Mouse (Mus musculus): ENCODE data around the gene Cd40.
A peak's percentile ranks its signal among the peaks of the same experiment; 100 is the strongest.

Cd40 gene

DNA sequence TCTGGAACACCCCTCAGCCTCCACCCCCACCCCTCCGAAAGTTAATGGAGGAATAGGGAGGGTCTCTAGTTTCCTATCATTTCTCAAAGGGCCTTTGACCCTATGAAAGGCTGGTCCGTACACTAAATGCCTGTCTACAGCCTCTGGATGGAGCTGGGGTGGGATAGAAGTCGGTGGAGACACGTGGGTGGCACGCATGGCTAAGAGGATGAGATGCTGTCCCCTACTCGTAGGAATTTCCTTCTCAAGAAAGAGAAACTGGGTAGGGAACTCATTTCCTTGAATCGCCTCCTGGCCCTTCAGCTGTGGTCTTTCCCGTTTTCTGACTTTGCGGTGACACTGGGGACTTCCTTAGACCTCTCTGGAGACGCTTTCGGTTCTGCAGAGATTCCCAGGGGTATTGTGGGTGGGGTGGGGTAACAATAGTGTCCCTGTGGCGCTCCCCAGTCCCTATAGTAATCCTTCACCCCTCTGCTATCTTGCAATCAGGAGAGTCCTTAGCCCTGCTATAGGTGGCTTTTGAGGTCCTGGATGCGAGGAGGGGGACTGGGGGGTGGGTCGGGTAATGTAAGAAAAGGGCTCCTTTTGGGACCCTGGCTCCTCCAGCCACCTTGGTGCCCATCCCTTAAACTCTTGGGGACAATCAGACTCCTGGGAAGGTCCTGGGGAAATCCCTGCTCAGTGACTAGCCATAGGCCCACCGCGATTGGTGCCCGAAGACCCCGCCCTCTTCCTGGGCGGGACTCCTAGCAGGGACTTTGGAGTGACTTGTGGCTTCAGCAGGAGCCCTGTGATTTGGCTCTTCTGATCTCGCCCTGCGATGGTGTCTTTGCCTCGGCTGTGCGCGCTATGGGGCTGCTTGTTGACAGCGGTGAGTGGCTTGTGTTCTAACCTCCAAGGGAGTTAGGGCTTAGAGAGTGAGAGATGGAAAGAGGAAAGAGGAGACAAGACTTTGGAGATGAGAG lies at the start of gene Cd40:
Gene Cd40 (plus strand): TSS at position 740 of the 965 bp plus-strand sequence.
- ATAC-seq (ENCODE audit: low TSS enrichment), result no peak

DNA sequence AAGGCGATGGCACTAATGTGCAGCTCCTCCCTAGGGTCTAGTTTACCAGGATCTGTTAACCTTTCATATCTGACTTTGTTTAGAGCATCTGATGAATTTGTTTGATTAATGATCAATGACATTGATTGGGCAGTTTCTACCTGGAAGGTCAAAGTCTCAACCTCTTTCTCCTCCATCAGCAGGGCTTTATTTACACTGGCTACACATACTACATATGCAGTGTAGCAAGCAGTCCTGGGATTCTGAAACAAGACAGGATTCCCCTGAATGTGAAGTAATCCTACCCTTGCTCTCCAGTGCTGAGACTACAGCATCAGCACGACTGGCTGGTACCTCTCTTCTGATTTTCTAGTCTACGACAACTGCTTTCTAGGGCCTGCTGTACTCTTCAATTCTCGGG lies 48.6 kb upstream of the Cd40 start:
- no peak for ATAC-seq (ENCODE audit: low TSS enrichment)

DNA sequence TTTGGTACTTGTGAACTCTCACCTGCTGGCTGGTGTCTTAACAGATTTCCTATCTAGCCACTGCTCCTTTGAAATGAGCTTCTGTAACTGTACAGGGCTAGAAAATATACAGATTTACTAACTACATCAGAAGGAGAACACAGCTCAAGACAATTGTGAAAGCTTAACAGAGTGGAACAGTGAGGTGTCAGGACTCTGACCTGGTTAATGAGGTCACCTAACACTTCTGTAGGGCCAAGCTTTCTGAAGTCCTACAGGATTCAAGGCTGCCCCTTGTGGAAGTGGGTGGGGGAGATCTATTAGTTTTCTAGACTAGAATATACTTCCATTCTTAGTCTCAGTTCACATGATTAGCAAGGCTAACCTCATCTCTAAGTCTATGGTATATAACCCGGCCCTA lies 47.4 kb upstream of the Cd40 start:
- ATAC-seq (ENCODE audit: low TSS enrichment), result no peak

DNA sequence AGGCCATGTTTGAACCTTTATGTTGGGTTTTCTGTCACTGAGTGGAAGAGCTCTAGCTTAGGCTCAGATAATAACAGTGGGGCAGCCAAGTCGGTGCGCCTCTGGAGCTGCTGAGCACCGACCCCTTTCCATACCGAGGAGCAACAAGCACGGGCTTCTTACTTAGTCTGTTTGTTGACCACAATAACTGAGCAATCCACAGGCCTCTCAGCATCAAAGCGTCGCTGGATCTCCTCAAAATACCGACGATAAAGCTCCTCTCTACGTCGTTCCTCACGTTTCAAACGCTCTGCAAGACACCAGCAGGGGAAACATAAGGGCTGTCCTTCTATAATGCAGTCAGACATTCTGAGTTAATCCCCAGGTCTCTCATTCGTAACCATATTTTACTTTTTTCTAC lies 46.3 kb upstream of the Cd40 start:
- ATAC-seq (ENCODE audit: low TSS enrichment), result no peak

DNA sequence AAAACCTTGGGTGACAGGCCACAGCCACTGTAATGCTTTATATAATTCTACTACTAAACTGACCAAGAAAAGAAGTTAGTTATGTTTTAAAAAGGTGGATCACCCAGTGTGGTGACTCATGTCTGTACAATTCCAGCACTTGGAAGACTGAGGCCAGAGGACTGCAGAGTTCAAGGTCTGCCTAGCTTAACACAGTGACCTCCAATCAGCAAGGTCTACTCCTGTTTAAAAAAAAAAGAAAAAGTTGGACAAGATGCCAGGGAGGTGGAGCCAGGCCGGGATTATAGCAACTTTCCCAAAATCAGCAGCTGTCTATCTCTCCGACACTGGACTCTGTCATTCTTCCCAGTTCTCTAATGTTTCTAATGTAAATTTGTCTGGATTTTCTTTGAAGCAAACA lies 45.8 kb upstream of the Cd40 start:
- ATAC-seq (ENCODE audit: low TSS enrichment), result no peak

DNA sequence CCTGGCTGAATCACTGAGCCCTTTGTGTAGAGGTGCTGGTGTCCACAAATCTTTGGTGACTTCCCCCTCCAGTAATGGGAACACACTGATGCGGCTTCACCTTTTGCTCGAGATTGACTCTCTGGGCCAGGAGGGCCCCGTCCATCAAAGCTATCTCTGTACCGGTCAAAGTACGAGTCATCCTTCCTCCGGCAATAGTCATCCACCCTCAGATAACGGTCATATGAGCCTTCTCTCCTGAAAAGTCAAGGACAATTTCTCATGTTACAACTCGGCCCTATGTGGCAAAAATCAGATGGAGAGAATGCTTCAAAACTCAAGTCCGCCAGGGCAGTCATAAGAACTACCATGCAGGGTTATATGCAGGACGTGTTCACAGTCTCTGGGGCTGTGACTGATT lies 45.1 kb upstream of the Cd40 start:
- no peak for ATAC-seq (ENCODE audit: low TSS enrichment)

DNA sequence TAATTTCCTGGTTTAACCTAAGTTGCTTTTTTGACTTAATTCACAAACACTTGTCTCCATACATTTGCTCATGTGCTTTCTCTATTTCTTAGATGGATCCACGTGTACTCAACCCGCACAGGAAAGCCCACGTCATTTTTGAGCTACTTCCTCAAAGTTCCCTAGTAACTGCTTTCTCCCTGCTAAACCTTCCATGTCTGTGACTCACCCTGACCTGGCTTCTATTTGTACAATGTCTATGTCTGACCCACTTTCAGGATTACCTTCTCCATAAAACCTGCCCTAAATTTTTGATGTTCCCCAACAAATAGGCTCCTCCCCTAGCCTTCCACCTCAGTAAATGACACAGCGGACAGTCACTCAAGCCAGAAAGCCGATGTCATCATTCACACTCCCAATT lies 40.5 kb upstream of the Cd40 start:
- no peak for ATAC-seq (ENCODE audit: low TSS enrichment)

DNA sequence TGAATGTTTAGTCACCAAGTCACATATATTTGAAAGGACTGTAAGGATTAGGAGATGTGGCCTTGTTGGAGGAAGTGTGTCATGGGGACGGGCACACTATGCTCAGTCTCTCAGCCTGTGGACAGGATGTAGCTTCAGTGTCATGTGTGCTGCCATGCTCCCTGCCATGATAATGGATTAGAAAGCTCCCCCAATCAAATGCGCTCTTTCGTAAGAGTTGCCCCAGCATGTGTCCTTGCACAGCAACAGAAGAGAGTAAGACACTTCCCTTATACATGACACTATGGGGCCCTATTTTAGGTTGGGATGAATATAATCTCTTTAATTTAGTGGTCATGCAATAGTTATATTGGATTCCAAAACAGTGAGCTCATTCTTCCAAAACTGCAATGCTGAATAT lies 34.9 kb upstream of the Cd40 start:
- ATAC-seq (ENCODE audit: low TSS enrichment), result no peak

DNA sequence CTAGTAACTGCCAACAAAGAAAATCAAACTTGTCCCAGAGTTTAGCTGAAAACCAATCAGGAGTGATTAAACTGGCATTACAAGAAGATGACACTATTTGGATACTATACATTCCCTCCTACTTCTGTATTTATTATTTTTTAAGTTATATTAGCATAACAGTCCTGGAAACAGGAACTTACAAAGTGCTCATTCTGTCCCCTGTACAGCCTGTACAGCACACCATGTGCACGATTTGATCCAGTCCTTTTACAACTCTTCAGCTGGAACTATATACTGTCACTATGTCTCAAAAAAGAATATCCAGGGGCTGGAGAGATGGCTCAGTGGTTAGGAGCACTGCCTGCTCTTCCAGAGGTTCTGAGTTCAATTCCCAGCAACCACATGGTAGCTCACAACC lies 28.3 kb upstream of the Cd40 start:
- ATAC-seq (ENCODE audit: low TSS enrichment), result no peak

DNA sequence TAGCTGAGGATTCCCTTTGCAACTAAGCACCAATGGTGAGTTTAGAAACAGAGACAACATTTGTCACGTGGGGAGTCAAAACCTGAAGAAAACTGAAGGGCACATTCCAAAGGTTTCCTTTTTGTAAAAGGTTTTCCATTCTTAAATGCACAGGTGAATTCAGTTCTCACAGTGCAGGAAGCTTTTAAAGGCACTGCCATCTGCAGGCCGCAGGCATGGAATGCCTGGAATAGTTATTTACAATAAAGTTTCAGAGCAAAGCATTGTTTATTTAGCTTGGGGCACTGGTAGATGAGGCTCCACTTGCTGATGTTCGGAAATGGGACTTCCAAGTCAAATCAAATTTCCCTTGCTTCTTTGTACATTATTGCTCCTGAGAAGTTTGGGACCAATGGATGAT lies 22.9 kb upstream of the Cd40 start:
- ATAC-seq (ENCODE audit: low TSS enrichment), result no peak

DNA sequence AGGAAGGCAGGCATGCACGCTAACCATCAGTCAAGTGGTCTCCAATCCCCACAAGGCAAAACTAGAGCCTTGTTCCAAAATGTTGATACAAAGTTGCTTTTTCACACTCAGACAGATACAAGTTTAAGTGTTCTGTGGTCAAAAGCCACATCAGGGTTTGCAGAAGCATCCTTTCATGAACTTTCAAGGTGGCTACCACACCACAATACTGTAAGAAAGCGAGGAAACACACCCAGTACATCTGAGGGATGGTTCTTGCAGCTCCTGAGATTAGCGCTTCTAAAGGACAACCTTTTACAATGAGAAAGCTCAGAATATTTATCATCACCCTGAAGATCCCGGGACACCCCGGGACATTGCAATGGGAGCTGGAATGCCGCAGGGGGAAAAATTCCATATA lies 22.1 kb upstream of the Cd40 start:
- no peak for ATAC-seq (ENCODE audit: low TSS enrichment)

DNA sequence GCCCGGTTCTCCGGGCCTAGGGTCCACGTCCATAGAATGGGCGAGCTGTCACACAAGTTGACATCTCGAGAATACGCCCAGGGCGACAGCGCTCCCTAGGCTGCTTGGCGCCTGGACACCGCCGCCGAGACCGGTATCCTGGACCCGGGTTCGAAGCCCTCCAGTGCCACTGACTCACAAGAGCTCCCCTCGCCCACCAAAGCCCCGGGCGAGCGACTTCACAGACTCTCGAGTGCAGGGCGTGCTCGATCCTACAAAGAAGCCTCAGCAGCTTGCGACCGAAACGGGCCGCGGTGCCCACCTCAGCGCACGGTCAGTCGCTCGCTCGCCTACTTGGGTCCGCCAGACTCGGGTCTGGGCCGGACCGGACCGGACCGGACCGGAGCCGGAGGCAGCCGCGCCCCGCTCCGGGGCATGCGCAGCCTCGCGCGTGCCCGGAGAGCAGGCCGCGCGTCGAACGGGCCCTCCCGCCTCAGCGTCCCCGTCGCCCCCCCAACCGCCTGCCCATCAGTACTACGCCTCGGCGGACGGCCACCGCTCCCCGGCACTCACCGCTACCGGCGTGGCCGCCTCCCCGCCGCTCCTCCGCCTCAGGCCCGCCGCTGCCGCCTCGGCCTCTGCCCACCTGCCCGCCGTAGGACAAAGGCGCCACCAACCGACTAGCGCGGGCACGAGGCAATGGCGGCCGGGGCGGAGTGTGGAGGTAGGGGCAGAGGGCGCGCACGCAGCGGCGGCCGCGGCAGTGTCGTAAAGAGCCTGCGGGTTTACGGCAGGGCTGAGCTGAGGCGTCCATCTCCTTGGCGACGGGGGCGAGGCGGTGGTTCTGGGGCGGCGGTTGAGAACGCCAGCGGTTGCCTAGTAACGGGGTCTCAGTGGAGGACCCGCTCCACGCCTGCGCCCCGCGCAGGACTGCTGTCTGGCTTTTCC lies 21.0 kb upstream of the Cd40 start, which contains the start of gene Ncoa5:
Gene Ncoa5 (minus strand): TSS at position 737 of the 927 bp plus-strand sequence.
- ATAC-seq (ENCODE audit: low TSS enrichment), result peak; percentile 96

DNA sequence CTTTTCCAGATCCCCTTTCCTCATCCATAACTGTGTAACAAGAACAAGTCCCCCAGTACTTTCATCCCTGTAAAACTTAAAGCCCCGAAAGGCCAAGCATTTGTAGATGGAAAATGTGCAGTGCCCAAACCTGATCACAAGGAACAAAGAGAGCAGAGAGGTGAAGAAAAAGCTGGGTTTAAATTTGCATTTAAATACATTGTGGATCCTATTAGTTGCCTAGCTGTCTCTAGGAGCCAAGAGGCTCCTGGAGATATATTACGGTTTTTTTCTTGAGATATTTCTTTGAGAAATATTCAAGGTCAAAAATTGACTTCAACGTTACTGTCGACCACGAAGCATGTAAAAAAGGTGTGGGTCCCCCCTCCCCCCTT lies 20.4 kb upstream of the Cd40 start:
- no peak for ATAC-seq (ENCODE audit: low TSS enrichment)

DNA sequence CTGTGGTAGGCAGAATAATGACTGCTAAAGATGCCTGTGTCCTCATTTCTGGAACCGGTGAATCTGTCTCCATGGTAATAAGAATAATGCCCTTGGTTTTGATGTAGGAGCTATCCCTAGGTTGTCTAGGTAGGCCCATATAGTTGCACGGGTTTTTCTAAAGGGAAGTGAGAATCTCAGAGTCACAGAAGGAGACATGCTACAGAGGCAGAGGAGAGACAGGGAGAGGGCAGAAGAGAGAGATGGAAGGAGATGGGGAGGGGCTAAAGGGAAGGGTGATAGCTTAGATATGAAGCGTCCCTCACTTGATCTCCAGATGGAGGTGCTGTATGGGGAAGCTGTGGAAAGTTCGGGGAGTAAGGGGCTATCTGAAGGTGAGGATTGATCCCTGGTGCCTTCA lies 18.0 kb upstream of the Cd40 start:
- no peak for ATAC-seq (ENCODE audit: low TSS enrichment)

DNA sequence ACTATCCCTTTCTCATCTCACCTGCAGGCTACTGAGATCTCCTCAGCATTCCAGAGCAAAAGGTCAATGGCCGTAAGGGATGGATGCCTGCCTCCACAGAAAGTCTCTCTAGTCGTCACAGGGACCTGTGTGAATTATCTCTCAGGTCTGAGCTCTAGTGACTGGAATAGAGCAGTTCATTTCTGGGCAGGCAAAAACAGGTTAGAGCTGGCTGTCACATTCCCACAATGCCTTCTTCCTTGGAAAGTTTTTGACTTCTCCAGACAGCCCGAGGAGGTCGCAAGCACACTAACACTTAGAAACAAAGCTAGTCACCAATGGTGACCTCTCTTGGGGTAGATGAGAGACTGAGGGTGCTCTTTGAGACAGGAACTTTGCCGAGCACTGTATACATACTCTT lies 13.3 kb upstream of the Cd40 start:
- no peak for ATAC-seq (ENCODE audit: low TSS enrichment)

DNA sequence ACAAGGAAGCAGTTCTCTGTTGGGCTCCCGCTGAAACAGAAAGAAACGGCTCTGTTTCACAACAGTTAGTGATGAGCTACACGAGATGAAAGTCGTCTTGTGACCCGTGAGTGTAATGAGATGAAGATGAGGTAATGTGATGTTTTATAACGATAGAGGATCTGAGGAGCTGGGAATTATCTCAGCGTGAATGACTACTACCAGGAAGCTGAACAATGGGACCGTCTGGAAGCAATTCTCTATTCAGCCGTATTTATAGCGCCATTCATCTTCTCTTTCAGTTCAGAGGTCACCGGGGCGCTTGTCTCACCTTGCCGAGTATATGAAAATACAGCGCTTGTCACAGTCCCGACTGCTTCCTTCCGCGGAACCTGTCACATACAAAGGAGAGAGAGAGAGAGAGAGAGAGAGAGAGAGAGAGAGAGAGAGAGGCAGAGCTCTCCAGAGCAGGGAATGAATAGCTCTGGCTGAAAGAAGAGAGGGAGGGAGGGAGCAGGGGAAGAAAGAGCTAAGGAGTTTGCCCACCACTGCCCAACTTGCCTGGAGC lies 12.3 kb upstream of the Cd40 start:
- ATAC-seq (ENCODE audit: low TSS enrichment), result peak; percentile 41; the same call in 1 of the 2 replicates

DNA sequence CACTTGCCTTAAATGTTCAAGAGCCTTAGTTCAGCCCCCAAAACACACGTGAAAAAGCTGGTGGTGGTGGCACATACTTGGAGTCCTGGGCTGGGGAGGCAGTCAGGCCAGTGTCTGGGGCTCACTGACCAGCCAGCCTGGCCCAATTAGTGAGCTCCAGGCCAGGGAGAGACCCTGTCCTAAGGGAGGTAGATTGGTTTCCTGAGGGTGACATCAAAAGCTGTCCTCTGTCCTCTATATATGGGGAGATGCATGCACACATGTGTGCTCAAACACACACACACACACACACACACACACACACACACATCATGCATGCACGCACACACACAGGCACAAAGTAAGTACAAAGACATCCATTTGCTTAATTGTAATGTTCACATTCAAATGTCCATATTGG lies 11.7 kb upstream of the Cd40 start:
- ATAC-seq (ENCODE audit: low TSS enrichment), result no peak

DNA sequence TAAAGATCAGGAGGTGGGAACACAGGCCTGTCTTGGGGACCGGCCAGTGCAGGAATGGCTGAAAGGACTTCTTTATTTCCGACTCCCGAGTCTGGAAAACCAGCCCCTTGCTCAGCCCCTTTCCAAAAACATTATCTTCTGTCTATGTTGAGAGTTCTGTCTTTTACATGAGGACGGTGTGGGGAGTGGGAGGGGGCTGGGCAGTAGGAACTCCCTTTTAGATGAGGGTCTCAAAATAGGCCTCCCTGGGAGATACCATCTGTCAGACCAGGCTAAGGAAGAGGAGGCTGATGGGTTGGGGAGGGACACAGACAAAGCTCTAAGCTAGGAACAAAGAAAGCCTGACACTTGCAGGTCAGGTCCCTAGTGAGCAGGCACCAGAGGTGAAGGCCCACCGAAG lies 6.4 kb upstream of the Cd40 start:
- ATAC-seq (ENCODE audit: low TSS enrichment), result no peak

DNA sequence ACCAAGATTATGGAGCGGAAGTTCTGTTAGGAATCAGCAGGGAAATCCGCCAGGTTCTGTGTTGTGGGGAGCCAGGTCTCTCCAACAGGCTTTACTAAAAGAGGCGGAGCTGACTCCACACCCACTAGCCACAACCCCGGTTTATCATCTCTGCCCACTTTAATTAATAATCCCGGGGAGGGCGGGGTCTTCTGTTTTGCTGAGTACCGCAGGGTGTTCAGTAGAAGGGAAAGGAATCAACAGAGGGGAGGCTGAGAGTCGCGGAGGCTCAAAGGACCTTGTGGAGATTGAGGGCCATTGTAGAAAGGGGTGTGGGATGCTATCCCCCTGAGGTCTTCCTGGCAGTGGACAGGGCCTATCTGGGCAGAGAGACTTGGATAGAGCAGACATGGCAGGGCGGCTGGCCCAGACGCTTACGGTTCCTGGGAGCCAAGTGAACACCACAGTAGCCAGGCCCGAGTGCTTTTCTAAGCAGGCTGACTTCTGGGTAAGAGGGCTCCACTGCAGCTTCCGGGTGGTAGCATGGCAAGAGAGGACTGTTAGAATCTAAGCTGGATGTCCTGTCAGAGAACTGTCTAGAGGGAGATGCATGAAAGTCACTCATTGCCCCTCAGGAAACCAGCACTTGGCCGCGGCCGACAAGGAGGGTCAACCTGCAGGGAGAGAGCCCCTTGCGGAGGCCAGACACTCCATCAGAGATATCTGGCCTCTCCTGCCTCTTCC lies 4.4 kb upstream of the Cd40 start:
- ATAC-seq (ENCODE audit: low TSS enrichment), result no peak

DNA sequence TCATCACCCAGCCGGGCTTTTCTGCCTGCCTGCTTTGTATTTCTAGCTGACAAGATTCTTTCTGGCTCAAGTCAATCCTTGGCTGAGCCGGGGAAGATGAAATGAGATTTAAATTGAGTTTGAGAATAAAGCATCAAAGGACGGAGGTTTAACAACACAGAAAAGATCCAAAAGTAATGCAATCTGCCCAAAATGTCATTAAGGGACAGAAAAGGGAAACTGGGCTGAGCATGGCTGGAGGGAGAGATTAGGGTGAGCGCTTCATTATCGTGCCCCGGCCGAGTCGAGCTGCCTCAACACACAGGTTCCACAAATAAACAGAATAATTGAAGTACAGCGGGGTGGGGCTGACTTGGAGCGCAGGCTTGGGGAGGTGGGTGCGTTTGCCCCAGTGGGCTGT lies 3.9 kb upstream of the Cd40 start:
- ATAC-seq (ENCODE audit: low TSS enrichment), result no peak

DNA sequence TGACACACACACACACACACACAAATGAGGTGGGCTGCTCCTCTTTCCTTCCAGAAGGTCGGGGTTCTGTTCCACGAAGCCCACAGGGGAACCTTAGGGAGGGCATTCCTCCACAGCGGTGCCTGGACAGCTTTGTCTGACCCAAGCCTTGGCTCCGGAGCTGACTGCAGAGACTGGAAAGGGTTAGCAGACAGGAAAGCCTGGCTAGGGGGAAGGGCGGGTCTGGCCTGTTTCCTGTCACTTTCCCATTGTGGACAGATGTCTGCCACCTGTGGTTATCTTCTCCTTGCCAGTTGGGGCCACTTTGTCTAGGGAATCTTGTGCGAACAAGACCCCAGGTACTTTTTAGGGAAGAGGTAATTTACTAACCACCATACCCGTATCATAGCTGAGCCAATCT lies 478 bp downstream of the Cd40 start:
- ATAC-seq (ENCODE audit: low TSS enrichment), result no peak

Data from frontal cortex, adult (tissue).